Mouse (Mus musculus) adrenal gland, adult (tissue): ENCODE results near the gene Uqcrh.
A peak's percentile ranks its signal among the peaks of the same experiment; 100 is the strongest.

Source experiments
- DNase-seq, 2 experiments: peaks; one replicate each; pipeline ENCODE4 v3.0.0; 2022 to 2023; ENCODE audit warnings: low spot score in 1 of 2; ENCODE audit not compliant: inconsistent age in 2 of 2

Gene Uqcrh

GRCm38 (mm10) chr4:116059012-116059726 lies 15.7 kb downstream of the Uqcrh start:
- no peak for DNase-seq

- no peak for DNase-seq
Observed at GRCm38 (mm10) chr4:116057559-116057958, 17.3 kb downstream of the Uqcrh start.

- peak; percentile 94 to 97 for DNase-seq
Observed at GRCm38 (mm10) chr4:116053399-116053961, 21.4 kb downstream of the Uqcrh start, which contains the start of gene Nsun4. Nsun4 (minus strand) TSS chr4:116053876.

GRCm38 (mm10) chr4:116052526-116053293 lies 22.2 kb downstream of the Uqcrh start:
- DNase-seq: peak; percentile 56 to 83

- DNase-seq: peak in 1 of 2 experiments; percentile 54
Observed at GRCm38 (mm10) chr4:116049211-116049610, 25.7 kb downstream of the Uqcrh start.

- peak; percentile 51 to 86 for DNase-seq
Observed at GRCm38 (mm10) chr4:116048130-116048920, 26.5 kb downstream of the Uqcrh start.

- DNase-seq: no peak
Observed at GRCm38 (mm10) chr4:116047681-116048080, 27.2 kb downstream of the Uqcrh start.

- DNase-seq: no peak
Observed at GRCm38 (mm10) chr4:116046604-116047003, 28.3 kb downstream of the Uqcrh start.

- DNase-seq: no peak
Observed at GRCm38 (mm10) chr4:116042186-116042585, 32.7 kb downstream of the Uqcrh start.

GRCm38 (mm10) chr4:116040466-116040865 lies 34.4 kb downstream of the Uqcrh start:
- DNase-seq: no peak

GRCm38 (mm10) chr4:116033374-116033773 lies 41.5 kb downstream of the Uqcrh start:
- no peak for DNase-seq

GRCm38 (mm10) chr4:116032906-116033305 lies 42.0 kb downstream of the Uqcrh start:
- DNase-seq: no peak

GRCm38 (mm10) chr4:116017902-116018746 lies 56.7 kb downstream of the Uqcrh start, which contains the start of gene Faah:
Faah (minus strand) TSS chr4:116017926.
- DNase-seq: peak in 1 of 2 experiments; percentile 14

GRCm38 (mm10) chr4:116017300-116017901 lies 57.5 kb downstream of the Uqcrh start:
- peak; percentile 87 to 94 for DNase-seq
